Mouse (Mus musculus) embryonic stem cell, embryonic (primary cell): ENCODE results near the gene Slc28a2.
"Not testable (repeated sequence)": the region's sequence is repeated elsewhere in the genome, so short reads cannot be mapped to it uniquely, and the experiment has no call there.

ENCODE experiments used
- CTCF ChIA-PET, 4 experiments: fragments of 300-600 bp in 2 of 4; fragments of 350-600 bp in 2 of 4; sonication (Branson Sonifier 250); formaldehyde crosslinking; loops; one replicate each; lab custom pipeline; 2022; ENCODE audit warnings: inconsistent platforms in 2 of 4; lab: Charles Lee
- POLR2A ChIA-PET, 4 experiments: fragments of 300-600 bp in 2 of 4; fragments of 350-600 bp in 2 of 4; sonication (Branson Sonifier 250); formaldehyde crosslinking; loops; one replicate each; lab custom pipeline; 2022; ENCODE audit warnings: antibody characterized with exemption in 4 of 4, inconsistent platforms in 1 of 4; lab: Charles Lee

Slc28a2 gene

DNA sequence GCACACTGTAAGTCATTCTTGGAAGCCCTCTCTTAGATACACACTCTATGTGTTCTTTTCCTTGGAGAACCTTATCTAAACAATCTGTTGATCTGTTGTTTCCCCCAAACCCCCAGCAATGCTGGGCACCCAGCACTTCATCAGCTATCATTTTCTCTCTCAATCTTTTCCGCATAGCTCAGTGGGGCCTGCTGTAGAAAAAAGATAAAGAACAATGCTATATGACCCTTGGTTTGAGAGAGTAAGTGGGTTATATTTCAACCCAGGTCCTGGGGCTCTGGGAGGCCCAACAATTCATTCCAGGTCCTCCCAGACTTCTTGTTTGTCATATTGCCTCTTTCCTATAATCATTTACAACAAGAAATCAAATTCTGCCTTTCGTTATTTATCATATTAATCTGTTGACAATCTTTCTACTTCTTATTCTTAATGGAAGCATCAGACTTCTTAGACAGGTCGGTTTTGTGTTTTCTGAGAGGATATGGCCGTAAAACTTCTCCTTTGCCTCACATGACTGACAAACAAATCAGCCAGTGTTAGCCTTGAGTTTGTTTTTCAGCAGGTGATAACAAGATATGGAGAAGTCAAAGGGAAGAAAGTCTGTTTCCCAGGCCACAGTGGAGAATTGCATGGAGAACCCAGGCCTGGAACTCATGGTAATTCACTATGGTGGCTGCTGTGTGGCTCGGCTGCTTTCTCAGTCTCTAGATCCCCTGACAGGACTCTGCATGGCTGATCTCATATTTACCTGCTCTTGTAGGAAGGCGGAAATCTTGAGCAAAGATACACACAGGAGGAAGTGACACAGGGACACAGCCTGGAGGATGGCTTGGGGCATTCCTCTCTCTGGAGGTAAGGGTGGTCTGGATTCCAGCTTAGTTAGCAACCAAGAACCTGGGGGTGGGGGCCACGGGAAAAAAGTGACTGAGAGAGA lies 15.0 kb downstream of the Slc28a2 start:
- POLR2A ChIA-PET: no interaction called here
- CTCF ChIA-PET: no interaction called here

DNA sequence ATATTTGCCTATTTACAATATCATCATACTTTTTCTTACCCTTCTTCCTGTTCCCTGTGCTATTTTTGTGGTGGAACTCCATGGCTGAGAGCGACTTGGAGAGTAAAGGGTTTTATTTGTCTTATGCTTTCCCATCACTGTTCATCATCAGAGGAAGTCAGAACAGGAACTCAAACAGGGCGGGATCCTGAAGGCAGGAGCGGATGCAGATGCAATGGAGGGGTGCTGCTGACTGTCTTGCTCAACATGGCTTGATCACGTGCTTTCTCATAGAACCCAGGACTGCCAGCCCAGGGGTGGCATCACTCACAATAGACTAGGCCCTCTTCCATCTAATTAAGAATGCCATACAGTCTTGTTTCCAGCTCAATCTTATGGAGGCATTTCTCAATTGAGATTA lies 24.1 kb downstream of the Slc28a2 start:
- CTCF ChIA-PET: no interaction called here
- POLR2A ChIA-PET: no interaction called here

GRCm38 (mm10) chr2:122452426-122452825 lies 26.1 kb downstream of the Slc28a2 start:
- ChIA-PET POLR2A (no interaction called here), CTCF (no interaction called here)

- ChIA-PET CTCF (interaction anchor here in 2 of 4 experiments (1.1 to 2.3 kb wide), 4 partner anchors 49 to 164 kb away, joined by 3 to 11 read pairs (median 4); no protein-coding TSS in a partner anchor), POLR2A (interaction anchor here in 1 of 4 experiments (0.6 kb wide), 1 partner anchor 128 kb away, joined by 4 read pairs; no protein-coding TSS in a partner anchor)
Observed at GRCm38 (mm10) chr2:122466901-122467300, 40.6 kb downstream of the Slc28a2 start.

- ChIA-PET POLR2A (interaction anchor here in 1 of 4 experiments (0.7 kb wide), 1 partner anchor 1010 kb away, joined by 3 read pairs; no protein-coding TSS in a partner anchor), CTCF (interaction anchor here in 2 of 4 experiments (1.1 to 2.3 kb wide), 4 partner anchors 48 to 165 kb away, joined by 3 to 11 read pairs (median 4); no protein-coding TSS in a partner anchor)
Observed at GRCm38 (mm10) chr2:122467351-122468013, 41.2 kb downstream of the Slc28a2 start.

GRCm38 (mm10) chr2:122469221-122469620 lies 42.9 kb downstream of the Slc28a2 start:
- ChIA-PET CTCF (no interaction called here), POLR2A (no interaction called here)

DNA sequence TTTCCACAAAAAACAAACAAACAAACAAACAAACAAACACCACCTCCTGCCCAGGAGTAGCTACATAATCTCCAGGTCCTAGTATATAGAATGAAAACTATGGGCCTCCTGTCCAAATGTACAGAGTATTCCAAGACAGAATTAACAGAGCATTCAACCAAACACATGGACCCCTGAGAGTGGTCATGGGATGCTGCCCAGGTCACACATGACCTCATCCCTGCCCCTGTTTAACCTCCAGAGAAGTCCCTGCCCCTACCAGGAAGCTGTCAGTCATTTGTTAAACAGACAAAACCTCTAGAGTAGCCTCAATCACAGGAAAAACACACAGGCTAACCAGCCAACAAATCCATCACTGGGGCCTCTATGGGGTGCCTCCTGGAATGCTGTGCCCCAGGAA lies 50.3 kb downstream of the Slc28a2 start:
- POLR2A ChIA-PET: no interaction called here
- CTCF ChIA-PET: no interaction called here

DNA sequence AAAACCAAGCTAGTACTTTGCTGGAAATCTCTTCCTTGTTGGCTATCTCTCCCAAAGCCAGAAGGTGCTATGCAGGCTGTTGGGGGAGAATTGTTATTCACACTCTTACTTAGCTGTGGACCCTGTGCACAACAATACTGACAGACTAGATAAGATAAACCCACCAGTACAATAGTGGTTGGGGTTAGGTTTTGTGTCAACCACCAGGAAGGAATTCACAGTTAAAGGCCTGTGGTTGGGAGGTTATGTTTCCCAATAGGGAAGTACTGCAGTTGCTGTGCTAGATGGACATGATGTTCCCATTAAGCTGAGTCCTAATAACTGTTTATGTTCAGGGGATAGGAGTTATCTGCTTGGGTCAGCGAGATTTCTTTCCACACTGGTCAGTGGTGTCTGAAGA lies 57.5 kb downstream of the Slc28a2 start:
- POLR2A ChIA-PET, CTCF ChIA-PET: not testable (repeated sequence)

DNA sequence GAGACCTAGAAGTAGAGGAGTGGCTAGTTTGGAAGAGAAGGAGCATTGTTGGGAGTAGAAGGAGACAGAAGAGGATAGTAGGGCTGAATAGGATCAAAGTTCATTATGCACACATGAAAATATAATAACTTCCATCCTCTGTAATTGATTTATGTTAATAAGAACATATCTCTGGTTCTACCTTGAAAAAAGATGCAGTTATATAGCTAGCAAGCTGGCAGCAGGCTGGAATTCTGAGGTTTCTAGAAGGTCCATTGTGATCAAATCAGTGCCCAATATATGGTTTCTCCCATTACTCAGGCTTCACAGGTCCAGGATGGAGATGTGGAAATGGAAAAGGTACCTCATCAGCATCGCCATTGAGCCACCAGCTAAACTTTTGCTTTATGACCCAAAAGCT lies 58.4 kb downstream of the Slc28a2 start, which contains the start of gene Gm14085:
Gene Gm14085, plus strand, starts transcription at position 301 of the 400 bp plus-strand sequence.
- POLR2A ChIA-PET: no interaction called here

DNA sequence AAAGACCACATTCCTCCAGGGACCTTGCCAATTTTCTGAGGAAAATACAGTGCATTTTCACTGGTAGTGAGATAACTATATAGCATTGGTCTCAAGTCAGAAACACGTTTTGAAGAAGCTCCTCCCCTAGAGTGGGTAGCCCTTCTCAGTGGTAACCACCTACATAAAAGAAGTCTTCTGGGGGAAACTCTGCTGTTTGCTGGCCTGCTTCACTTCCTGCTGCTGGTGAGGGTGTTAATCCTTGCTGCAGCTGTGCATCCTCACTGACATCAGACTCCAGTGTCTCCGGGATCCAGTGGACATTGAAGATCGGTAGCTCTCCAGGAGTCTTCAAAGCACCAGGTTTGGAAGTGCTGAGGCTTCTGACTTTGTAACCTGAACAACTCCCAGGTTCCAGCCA lies 59.4 kb downstream of the Slc28a2 start:
- POLR2A ChIA-PET, CTCF ChIA-PET: not testable (repeated sequence)

More for the DNA sequence above, 58.4 kb downstream of the Slc28a2 start, which contains the start of gene Gm14085:
- CTCF ChIA-PET: no interaction called here

DNA sequence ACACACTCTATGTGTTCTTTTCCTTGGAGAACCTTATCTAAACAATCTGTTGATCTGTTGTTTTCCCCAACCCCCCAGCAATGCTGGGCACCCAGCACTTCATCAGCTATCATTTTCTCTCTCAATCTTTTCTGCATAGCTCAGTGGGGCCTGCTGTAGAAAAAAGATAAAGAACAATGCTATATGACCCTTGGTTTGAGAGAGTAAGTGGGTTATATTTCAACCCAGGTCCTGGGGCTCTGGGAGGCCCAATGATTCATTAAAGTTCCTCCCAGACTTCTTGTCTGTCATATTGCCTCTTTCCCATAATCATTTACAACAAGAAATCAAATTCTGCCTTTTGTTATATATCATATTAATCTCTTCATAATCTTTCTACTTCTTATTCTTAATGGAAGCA lies 59.8 kb downstream of the Slc28a2 start:
- POLR2A ChIA-PET, CTCF ChIA-PET: not testable (repeated sequence)

DNA sequence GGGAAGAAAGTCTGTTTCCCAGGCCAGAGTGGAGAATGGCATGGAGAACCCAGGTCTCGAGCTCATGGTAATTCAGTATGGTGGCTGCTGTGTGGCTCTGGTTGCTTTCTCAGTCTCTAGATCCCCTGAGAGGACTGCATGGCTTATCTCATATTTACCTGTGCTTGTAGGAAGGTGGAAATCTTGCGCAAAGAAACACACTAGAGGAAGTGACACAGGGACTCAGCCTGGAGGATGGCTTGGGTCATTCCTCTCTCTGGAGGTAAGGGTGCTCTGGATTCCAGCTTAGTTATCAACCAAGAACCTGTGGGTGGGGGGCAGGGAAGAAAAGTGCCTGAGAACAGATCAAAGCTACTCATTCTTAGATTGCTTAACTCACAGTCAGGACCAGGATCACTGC lies 60.4 kb downstream of the Slc28a2 start:
- ChIA-PET CTCF (no interaction called here), POLR2A (no interaction called here)
